ENCODE assay signal across 18 mouse cellular contexts in the genomic region with DNA sequence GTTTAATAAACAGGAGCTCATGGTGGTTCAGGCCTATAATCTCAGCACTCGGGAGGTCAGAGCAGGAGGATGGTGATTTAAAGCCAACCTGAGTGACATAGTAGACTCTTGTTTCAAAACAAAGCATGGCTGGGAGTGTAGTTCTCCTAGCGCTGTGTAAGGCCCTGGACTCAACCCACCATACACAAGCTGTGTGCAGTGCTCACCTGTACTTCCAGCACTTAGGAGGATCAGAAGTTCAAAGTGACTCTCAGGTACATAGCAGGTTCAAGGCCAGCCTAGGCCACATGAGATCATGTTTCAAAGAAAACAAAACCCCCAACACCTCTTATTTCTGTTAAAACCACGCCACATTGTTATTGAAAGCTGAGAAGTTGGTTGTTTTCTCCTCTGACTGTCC. TPM values are rescaled to one million over a fixed set of nuclear protein-coding genes. Genes with fewer than 3 reads are reported as not detected.
DNase-seq lines count a peak whose midpoint lies in the region; ATAC-seq and TF ChIP-seq lines count a peak whose summit lies in the region.
"Had no signal": no experiment of that assay in that cellular context is flagged by ENCODE, and none has a peak within 500 bp of the region (broad histone marks: within the 10 kb centered on the region; RNA-seq: fewer than 3 reads in every experiment).

No protein-coding gene starts in this region.

- no peaks in the 10 kb centered on the region for H3K27me3 ChIP-seq in heart, postnatal 0 days (ENCODE audit: control insufficient read depth, insufficient read depth, low read length)
- no peaks in the 10 kb centered on the region for H3K27me3 ChIP-seq in heart, embryonic 10.5 days (ENCODE audit: insufficient read depth, poor library complexity, severe bottlenecking)
- H3K27me3 ChIP-seq in midbrain, embryonic 12.5 days = no peaks in the 10 kb centered on the region
- no peaks in the 10 kb centered on the region for H3K27me3 ChIP-seq in midbrain, embryonic 10.5 days (ENCODE audit: low read depth, poor library complexity, severe bottlenecking)
- H3K27me3 ChIP-seq in midbrain, embryonic 15.5 days (replicated peaks) = no peaks in the 10 kb centered on the region
- H3K27me3 ChIP-seq in neural tube, embryonic 15.5 days (replicated peaks) = no peaks in the 10 kb centered on the region
- no peaks in the 10 kb centered on the region for H3K27me3 ChIP-seq in intestine, postnatal 0 days (replicated peaks; ENCODE audit: control insufficient read depth, insufficient read depth, low read length)
- H3K27me3 ChIP-seq: heart, embryonic 13.5 days; liver, embryonic 13.5 days had no signal

- peak overlapping the region; percentile 26; the same call in 1 of the 2 replicates for H3K27ac ChIP-seq in heart, postnatal 0 days (ENCODE audit: low read depth)
- H3K27ac ChIP-seq in heart, embryonic 10.5 days = no peak overlapping the region
- H3K27ac ChIP-seq in midbrain, embryonic 12.5 days (replicated peaks) = no peak overlapping the region
- no peak overlapping the region for H3K27ac ChIP-seq in midbrain, embryonic 10.5 days (replicated peaks)
- H3K27ac ChIP-seq in midbrain, embryonic 15.5 days = no peak overlapping the region
- H3K27ac ChIP-seq in neural tube, embryonic 15.5 days (replicated peaks) = no peak overlapping the region
- no peak overlapping the region for H3K27ac ChIP-seq in intestine, postnatal 0 days (ENCODE audit: low read depth, low read length)
- H3K27ac ChIP-seq: heart, embryonic 13.5 days; liver, embryonic 13.5 days had no signal

- peaks cover 4% of the 10 kb centered on the region; the same call in 1 of the 2 replicates for H3K36me3 ChIP-seq in heart, postnatal 0 days (replicated peaks; ENCODE audit: control insufficient read depth, insufficient read depth, low read length)
- H3K36me3 ChIP-seq in heart, embryonic 10.5 days = 0 out of 2 replicates have a peak, but pooled peaks cover 16% of the 10 kb centered on the region
- peaks cover 5% of the 10 kb centered on the region; the same call in 1 of the 2 replicates for H3K36me3 ChIP-seq in midbrain, embryonic 12.5 days
- peaks cover 31% of the 10 kb centered on the region for H3K36me3 ChIP-seq in midbrain, embryonic 10.5 days
- H3K36me3 ChIP-seq in midbrain, embryonic 15.5 days (replicated peaks) = no peaks in the 10 kb centered on the region
- no peaks in the 10 kb centered on the region for H3K36me3 ChIP-seq in neural tube, embryonic 15.5 days
- peaks cover 10% of the 10 kb centered on the region; the same call in 1 of the 2 replicates for H3K36me3 ChIP-seq in intestine, postnatal 0 days (ENCODE audit: control insufficient read depth, insufficient read depth)

- peaks cover 55% of the 10 kb centered on the region for H3K4me1 ChIP-seq in heart, postnatal 0 days (ENCODE audit: control insufficient read depth, insufficient read depth)
- peaks cover 47% of the 10 kb centered on the region for H3K4me1 ChIP-seq in heart, embryonic 10.5 days
- peaks cover 71% of the 10 kb centered on the region for H3K4me1 ChIP-seq in midbrain, embryonic 12.5 days
- H3K4me1 ChIP-seq in midbrain, embryonic 10.5 days = peaks cover 74% of the 10 kb centered on the region
- peaks cover 84% of the 10 kb centered on the region for H3K4me1 ChIP-seq in midbrain, embryonic 15.5 days
- H3K4me1 ChIP-seq in neural tube, embryonic 15.5 days = peaks cover 84% of the 10 kb centered on the region
- 0 out of 2 replicates have a peak, but pooled peaks cover 4% of the 10 kb centered on the region for H3K4me1 ChIP-seq in intestine, postnatal 0 days (replicated peaks; ENCODE audit: control insufficient read depth, insufficient read depth, low read length)

- 67% methylated on average over 3 of the region's 3 CpGs for WGBS in heart, postnatal 0 days
- WGBS in heart, embryonic 10.5 days = 79% methylated on average over 3 of the region's 3 CpGs
- 81% methylated on average over 3 of the region's 3 CpGs for WGBS in midbrain, embryonic 12.5 days
- 87% methylated on average over 3 of the region's 3 CpGs for WGBS in midbrain, embryonic 10.5 days
- WGBS in midbrain, embryonic 15.5 days = 77% methylated on average over 3 of the region's 3 CpGs
- WGBS in neural tube, embryonic 15.5 days = 70% methylated on average over 3 of the region's 3 CpGs
- whole genome bisulfite sequencing in intestine, postnatal 0 days = 64% methylated on average over 3 of the region's 3 CpGs

- no peak for DNase-seq in heart, postnatal 0 days (ENCODE audit: low spot score)
- DNase-seq in heart, embryonic 10.5 days (ENCODE audit: low spot score) = no peak
- DNase-seq in midbrain, embryonic 10.5 days (ENCODE audit: low spot score) = no peak
- DNase-seq: cerebellum, adult 18-20 months; heart, postnatal 36 days; kidney, adult 8-10 months; kidney, postnatal 36 days; left cerebral cortex, postnatal 4 days; liver, embryonic 13.5 days; lung, embryonic 14.5 days; lung, postnatal 36 days; right cerebral cortex, adult 18-20 months had no signal

- no peak for ATAC-seq in heart, postnatal 0 days (ENCODE audit: insufficient read depth, low read depth)
- ATAC-seq in midbrain, embryonic 12.5 days (ENCODE audit: low FRiP score, low read depth) = no peak
- ATAC-seq in midbrain, embryonic 15.5 days (replicated peaks) = no peak
- ATAC-seq in neural tube, embryonic 15.5 days (ENCODE audit: low FRiP score) = no peak
- no peak for ATAC-seq in intestine, postnatal 0 days
- ATAC-seq: inflammation-experienced regulatory T-cells, adult 6 months had no signal

- TF ChIP-seq EP300 in heart, postnatal 0 days (IDR thresholded peaks at IDR 0.05; ENCODE audit: low read depth) = no peak

- no peak for TF ChIP-seq CTCF in heart, postnatal 0 days (IDR thresholded peaks at IDR 0.05; ENCODE audit: low read depth)
- no peak for TF ChIP-seq CTCF in intestine, postnatal 0 days (IDR thresholded peaks at IDR 0.05; ENCODE audit: low read depth)

- H3K9me3 ChIP-seq in heart, postnatal 0 days (replicated peaks; ENCODE audit: control insufficient read depth, low read length) = no peaks in the 10 kb centered on the region
- no peaks in the 10 kb centered on the region for H3K9me3 ChIP-seq in heart, embryonic 10.5 days
- H3K9me3 ChIP-seq in midbrain, embryonic 12.5 days = no peaks in the 10 kb centered on the region
- no peaks in the 10 kb centered on the region for H3K9me3 ChIP-seq in midbrain, embryonic 10.5 days (replicated peaks)
- H3K9me3 ChIP-seq in midbrain, embryonic 15.5 days = no peaks in the 10 kb centered on the region
- no peaks in the 10 kb centered on the region for H3K9me3 ChIP-seq in neural tube, embryonic 15.5 days (replicated peaks)
- H3K9me3 ChIP-seq in intestine, postnatal 0 days (ENCODE audit: control insufficient read depth) = no peaks in the 10 kb centered on the region
- H3K9me3 ChIP-seq: heart, embryonic 13.5 days; liver, embryonic 13.5 days had no signal

- H3K4me2 ChIP-seq in heart, postnatal 0 days (ENCODE audit: low read depth, low read length) = no peak overlapping the region
- H3K4me2 ChIP-seq in midbrain, embryonic 12.5 days (replicated peaks) = peak overlapping the region; percentile 7; the same call in 1 of the 2 replicates
- H3K4me2 ChIP-seq in midbrain, embryonic 15.5 days = peak overlapping the region; percentile 72
- peak overlapping the region; percentile 71 for H3K4me2 ChIP-seq in neural tube, embryonic 15.5 days
- no peak overlapping the region for H3K4me2 ChIP-seq in intestine, postnatal 0 days (replicated peaks; ENCODE audit: low read depth)
- H3K4me2 ChIP-seq: heart, embryonic 13.5 days; liver, embryonic 13.5 days; lung, embryonic 14.5 days had no signal

- H3K9ac ChIP-seq in heart, postnatal 0 days (replicated peaks; ENCODE audit: low read depth, low read length) = no peak overlapping the region
- no peak overlapping the region for H3K9ac ChIP-seq in midbrain, embryonic 12.5 days (replicated peaks)
- no peak overlapping the region for H3K9ac ChIP-seq in midbrain, embryonic 15.5 days
- H3K9ac ChIP-seq in neural tube, embryonic 15.5 days (replicated peaks) = no peak overlapping the region
- H3K9ac ChIP-seq in intestine, postnatal 0 days (ENCODE audit: low read depth, low read length) = no peak overlapping the region
- H3K9ac ChIP-seq: heart, embryonic 13.5 days; liver, embryonic 13.5 days; lung, embryonic 14.5 days had no signal

- no peak overlapping the region for H3K4me3 ChIP-seq in heart, postnatal 0 days (ENCODE audit: low read depth, low read length)
- H3K4me3 ChIP-seq in heart, embryonic 10.5 days = no peak overlapping the region
- no peak overlapping the region for H3K4me3 ChIP-seq in midbrain, embryonic 12.5 days
- H3K4me3 ChIP-seq in midbrain, embryonic 10.5 days = no peak overlapping the region
- H3K4me3 ChIP-seq in midbrain, embryonic 15.5 days = no peak overlapping the region
- no peak overlapping the region for H3K4me3 ChIP-seq in neural tube, embryonic 15.5 days (replicated peaks)
- H3K4me3 ChIP-seq in intestine, postnatal 0 days (ENCODE audit: low read depth, low read length) = no peak overlapping the region
- H3K4me3 ChIP-seq: heart, embryonic 13.5 days; liver, embryonic 13.5 days had no signal

RNA-seq across cellular contexts. Expression of a gene that starts 5.1 kb away (rescaled TPM):
- total RNA-seq in heart, postnatal 0 days (2014; rRNA removed; ENCODE audit: low replicate concordance) = 28.9 and 33.1 TPM in 2 replicates
- polyA plus RNA-seq in heart, postnatal 0 days (2015; fragmentation: Nextera tagmentation; extraction: Ambion mirVana) = 20.5 and 22.1 TPM in 2 replicates
- 48.1 and 63.9 TPM in 2 replicates for polyA plus RNA-seq in heart, embryonic 10.5 days (2016; fragmentation: Nextera tagmentation; extraction: Ambion mirVana)
- 137 and 141 TPM in 2 replicates for polyA plus RNA-seq in midbrain, embryonic 12.5 days (2016; fragmentation: Nextera tagmentation; extraction: Ambion mirVana)
- polyA plus RNA-seq in midbrain, embryonic 10.5 days (2016; fragmentation: Nextera tagmentation; extraction: Ambion mirVana) = 89.0 and 105 TPM in 2 replicates
- 230 and 239 TPM in 2 replicates for polyA plus RNA-seq in midbrain, embryonic 15.5 days (2015; fragmentation: Nextera tagmentation; extraction: Ambion mirVana)
- polyA plus RNA-seq in neural tube, embryonic 15.5 days (2015; fragmentation: Nextera tagmentation; extraction: Ambion mirVana) = 187 and 210 TPM in 2 replicates
- polyA plus RNA-seq in intestine, postnatal 0 days (2015; fragmentation: Nextera tagmentation; extraction: Ambion mirVana) = 28.1 and 31.4 TPM in 2 replicates

RNA-seq across cellular contexts. Expression of a gene that starts 19.5 kb away (rescaled TPM):
- total RNA-seq in heart, postnatal 0 days (2014; rRNA removed; ENCODE audit: low replicate concordance) = 12.0 and 13.7 TPM in 2 replicates
- 8.8 and 10.0 TPM in 2 replicates for polyA plus RNA-seq in heart, postnatal 0 days (2015; fragmentation: Nextera tagmentation; extraction: Ambion mirVana)
- polyA plus RNA-seq in heart, embryonic 10.5 days (2016; fragmentation: Nextera tagmentation; extraction: Ambion mirVana) = 9.2 and 10.8 TPM in 2 replicates
- 17.0 and 20.1 TPM in 2 replicates for polyA plus RNA-seq in midbrain, embryonic 12.5 days (2016; fragmentation: Nextera tagmentation; extraction: Ambion mirVana)
- 14.5 and 17.3 TPM in 2 replicates for polyA plus RNA-seq in midbrain, embryonic 10.5 days (2016; fragmentation: Nextera tagmentation; extraction: Ambion mirVana)
- polyA plus RNA-seq in midbrain, embryonic 15.5 days (2015; fragmentation: Nextera tagmentation; extraction: Ambion mirVana) = 34.9 and 38.1 TPM in 2 replicates
- polyA plus RNA-seq in neural tube, embryonic 15.5 days (2015; fragmentation: Nextera tagmentation; extraction: Ambion mirVana) = 33.3 and 40.0 TPM in 2 replicates
- 5.4 and 6.8 TPM in 2 replicates for polyA plus RNA-seq in intestine, postnatal 0 days (2015; fragmentation: Nextera tagmentation; extraction: Ambion mirVana)

RNA-seq across cellular contexts. Expression of a gene that starts 37.4 kb away (rescaled TPM):
- 0.08 TPM in 1 of 2 replicates, not detected in the other for total RNA-seq in heart, postnatal 0 days (2014; rRNA removed; ENCODE audit: low replicate concordance)
- 0.14 TPM in 2 replicates for polyA plus RNA-seq in heart, postnatal 0 days (2015; fragmentation: Nextera tagmentation; extraction: Ambion mirVana)
- 0.13 and 0.26 TPM in 2 replicates for polyA plus RNA-seq in heart, embryonic 10.5 days (2016; fragmentation: Nextera tagmentation; extraction: Ambion mirVana)
- 13.8 and 14.4 TPM in 2 replicates for polyA plus RNA-seq in midbrain, embryonic 12.5 days (2016; fragmentation: Nextera tagmentation; extraction: Ambion mirVana)
- polyA plus RNA-seq in midbrain, embryonic 10.5 days (2016; fragmentation: Nextera tagmentation; extraction: Ambion mirVana) = 3.1 and 5.0 TPM in 2 replicates
- polyA plus RNA-seq in midbrain, embryonic 15.5 days (2015; fragmentation: Nextera tagmentation; extraction: Ambion mirVana) = 19.6 and 21.3 TPM in 2 replicates
- polyA plus RNA-seq in neural tube, embryonic 15.5 days (2015; fragmentation: Nextera tagmentation; extraction: Ambion mirVana) = 8.2 and 10.8 TPM in 2 replicates
- polyA plus RNA-seq in intestine, postnatal 0 days (2015; fragmentation: Nextera tagmentation; extraction: Ambion mirVana) = 0.40 and 0.93 TPM in 2 replicates
- polyA plus RNA-seq: inflammation-experienced regulatory T-cells, adult 6 months had no signal

Comparison
In these comparisons a context has a peak if more than half of its experiments do, and no peak if none do; other contexts are left out.
1. H3K4me2 ChIP-seq: peak in midbrain, embryonic 12.5 days (single experiment), midbrain, embryonic 15.5 days (single experiment) and neural tube, embryonic 15.5 days (single experiment); none in heart, postnatal 0 days (single experiment) and intestine, postnatal 0 days (single experiment).